Mouse (Mus musculus) thymus, adult 18-20 months (tissue): ENCODE data around the gene Sparcl1.

ENCODE experiments used
- DNase-seq, 2 experiments: peaks; one replicate each; pipeline ENCODE4 v3.0.0; 2022; ENCODE audit warnings: mixed read lengths in 2 of 2

Sparcl1 gene

DNA sequence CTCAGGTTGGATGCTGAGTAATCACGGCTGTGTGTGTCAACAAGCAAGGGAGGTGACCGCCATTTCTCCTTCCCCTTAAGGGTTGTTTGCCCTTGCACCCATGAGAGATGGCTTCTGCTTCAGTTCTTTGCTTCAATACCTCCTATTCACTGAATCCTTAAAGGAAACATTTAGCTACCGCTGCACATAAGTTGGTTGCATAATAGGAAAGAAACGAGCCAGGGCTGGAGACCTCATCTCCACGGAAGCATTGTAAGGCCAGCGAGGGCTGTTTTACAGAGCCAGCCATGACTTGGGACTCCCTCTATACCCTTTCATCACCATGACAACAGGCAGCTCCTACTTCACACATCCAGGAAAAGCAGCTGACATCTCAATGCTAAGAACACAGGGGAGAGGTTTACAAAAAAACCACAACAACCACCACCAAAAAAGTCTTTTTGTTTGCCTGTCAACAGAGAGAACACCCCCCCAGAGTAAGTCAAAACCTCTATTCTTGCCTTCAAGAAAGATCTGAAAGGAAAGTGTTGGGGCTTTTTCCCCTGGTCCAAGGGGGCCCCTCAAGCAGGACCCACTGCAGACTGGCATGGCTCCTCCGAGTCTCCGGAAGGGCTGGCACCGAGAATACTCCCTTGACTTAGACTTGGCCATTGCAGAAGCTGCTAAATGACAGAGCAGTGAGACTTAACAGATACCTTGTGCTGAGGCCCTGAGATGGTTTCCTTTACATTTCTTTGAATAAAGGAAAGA is 3.2 kb downstream of the Sparcl1 start:
- no peak for DNase-seq

DNA sequence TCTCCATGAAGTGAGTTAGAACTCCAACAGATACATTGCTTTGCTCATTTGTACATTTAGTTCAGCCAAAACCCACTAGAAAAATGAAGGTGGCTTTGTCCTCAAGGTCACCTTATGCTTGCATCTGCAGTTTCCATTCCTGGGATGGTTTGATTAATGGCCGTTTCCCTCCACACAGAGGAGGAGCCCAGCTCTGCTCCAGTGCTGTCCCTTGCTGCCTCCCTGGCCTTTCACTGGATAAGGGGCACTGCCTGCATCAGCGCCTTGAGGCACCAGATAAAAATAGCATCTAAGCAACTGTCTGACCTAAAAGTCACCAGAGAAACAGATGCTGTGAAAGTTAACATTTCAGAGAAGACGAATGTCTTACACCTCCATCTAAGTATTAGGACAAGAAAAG is 4.0 kb downstream of the Sparcl1 start:
- no peak for DNase-seq

DNA sequence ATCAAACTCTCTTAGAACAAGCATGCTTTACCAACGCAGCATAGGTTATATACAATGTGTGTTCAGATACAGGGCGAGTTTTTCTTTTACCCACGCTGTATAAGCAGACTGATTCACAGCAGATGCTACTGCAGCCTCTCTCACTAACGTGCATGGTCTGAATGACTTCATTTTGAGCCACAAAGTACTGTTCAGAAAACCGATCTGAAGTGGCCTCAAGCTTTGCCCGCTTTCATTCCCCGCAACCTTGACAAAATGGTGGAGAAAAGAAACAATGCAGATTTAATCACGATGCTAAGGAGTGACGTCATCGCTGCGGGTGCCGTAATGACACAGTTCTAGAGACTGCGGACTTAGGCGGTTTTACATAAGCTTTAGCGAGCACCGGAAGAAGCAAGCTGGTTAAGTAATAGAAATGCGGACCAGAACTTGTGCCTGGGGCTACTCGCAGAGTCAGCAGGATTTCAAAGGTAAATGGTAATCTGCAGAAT is 4.6 kb downstream of the Sparcl1 start:
- DNase-seq: no peak

DNA sequence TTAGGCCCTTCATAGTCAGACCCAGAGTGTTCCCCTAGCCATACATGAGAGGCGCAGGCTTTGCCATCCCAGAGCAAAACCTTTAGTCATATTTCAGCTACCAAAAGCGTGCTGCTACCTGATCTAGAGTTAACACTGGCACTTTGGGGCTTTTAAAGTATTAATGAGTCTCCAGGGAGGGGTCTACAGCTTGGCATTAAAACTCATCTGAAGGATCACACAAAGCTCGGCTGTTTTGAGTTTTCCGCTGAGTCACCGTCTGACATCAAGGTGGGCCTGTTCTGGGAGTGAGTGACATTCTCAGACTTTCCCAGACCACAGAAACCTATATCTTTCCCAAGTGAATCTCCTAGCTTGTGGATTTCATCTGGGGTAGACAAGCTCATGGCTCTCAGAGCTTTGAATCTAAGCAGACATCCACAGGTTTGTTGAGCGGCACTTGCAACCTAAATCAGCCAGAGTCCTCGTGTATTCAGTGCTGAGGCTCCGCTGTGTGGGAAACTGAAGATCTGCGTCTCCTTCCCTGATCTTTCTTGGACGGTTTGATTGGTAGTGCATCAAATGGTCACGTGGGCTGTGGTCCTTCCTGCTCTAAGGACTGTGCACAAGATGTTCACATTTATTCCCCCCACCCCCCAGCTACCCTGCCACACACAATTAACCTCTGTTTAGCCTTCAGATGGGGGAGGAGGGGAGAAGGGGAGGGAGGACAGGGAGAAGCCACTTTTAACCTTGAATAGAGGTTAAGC is 5.2 kb downstream of the Sparcl1 start:
- DNase-seq: no peak

DNA sequence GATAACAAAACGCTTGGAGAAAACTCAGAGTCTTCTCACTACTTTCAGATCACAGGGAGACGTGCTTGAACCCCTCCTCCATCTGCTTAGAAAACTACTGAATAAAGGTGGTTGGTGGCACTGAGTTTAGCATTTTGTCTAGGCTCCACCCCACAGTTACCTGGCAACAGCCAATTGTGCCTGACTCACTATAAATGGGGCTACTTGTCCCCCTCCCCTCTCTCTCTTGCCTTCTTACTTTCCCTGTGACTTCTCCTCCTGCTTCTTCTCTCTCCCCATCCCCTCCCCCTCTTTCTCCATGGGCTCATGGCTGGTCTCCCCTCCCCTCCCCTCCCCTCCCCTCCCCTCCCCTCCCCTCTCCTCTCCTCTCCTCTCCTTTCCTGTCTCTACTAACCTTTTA is 9.4 kb downstream of the Sparcl1 start:
- no peak for DNase-seq

DNA sequence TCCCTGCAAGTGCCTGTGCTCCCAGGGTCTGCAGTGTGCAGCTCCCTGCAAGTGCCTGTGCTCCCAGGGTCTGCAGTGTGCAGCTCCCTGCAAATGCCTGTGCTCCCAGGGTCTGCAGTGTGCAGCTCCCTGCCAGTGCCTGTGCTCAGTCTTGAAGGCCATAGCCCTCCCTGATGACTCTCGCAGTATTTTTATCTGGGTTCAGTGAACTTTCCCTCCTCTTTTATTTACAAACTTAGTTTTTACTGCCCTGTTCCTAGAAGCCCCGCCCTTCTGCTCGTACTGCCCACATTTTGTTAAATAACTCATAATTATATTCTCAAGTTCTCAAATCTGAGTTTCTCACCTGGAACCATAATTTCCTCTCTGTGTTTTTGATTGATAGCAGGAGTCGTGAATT is 10.4 kb downstream of the Sparcl1 start:
- no peak for DNase-seq

DNA sequence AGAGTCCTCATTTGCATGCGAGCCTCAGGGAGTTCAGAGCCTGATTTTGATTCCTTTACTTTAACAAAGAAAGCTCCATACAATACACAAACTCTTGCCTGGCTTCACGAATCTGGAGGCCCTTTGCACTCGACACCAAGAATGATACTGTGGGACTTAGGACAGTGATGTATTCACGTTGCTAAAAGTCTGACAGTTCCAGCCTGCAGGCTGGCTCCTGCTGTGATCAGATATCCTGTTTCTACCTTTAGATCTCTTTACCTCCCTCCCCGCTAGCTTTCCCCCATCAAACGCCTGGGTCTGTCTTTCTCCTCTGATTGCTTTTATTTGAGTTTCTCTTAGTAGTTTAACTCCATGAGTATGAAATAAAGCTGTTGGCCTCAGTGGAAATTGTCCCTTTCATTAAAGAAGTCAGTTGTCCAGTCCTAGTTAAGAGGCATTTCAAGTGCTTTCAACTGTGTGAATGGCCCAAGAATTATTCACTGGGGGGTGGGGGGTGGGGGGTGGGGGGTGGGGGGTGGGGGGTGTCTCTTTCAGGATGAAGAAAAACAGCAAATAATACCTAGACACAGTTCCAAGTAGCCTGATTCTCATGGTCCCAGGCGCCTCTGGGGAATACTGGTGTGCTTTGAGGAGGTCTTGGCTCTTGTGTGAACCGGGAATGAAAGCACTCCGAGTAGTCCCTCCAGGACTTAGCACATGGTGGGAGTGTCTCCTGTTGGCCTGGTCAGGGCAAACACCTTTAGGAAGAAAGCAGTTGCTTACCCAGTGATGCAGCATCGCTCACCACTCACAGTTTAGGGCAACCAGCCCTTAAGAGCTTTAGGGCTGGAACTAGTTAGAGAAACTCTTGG is 11.6 kb downstream of the Sparcl1 start:
- DNase-seq: no peak

DNA sequence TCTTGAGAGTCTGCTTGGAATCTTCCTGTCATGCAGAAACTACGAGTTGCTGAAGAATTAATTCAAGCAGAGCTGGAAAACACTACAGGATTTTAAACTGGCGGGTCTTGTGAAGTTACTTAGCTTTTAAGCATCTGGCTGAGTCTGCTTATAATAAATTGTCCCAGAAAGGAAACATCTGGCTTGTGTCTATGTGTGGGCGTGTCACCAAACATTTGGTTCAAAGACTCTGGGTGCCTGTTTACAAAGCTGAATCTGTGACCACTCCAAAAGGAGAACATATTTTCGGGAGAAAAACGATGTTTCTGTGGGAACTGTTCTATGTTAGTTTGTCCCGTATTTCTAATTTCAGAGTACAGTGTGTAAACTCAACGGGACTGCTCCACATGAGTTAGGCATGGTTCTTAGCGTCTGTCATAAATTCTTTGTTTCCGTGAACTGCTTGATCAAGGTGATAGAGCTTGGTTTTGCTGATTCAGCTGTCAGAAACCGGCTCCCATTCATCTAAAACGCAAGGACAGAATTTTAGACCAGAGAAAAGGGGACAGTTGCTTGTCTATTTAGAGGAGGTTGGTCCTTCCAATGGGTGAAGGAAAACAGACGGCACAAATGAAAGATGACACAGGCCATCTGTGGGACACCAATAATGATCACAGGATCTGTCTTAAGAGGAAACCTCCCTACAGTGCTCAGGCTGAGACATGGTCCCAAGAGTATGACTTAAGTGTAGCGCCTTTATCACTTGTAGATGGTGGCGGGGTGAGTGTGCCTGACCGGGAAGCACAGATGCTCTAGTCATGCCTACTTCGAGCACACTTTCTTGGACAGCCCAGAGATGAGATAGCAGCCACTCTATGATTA is 17.2 kb downstream of the Sparcl1 start:
- DNase-seq: no peak

DNA sequence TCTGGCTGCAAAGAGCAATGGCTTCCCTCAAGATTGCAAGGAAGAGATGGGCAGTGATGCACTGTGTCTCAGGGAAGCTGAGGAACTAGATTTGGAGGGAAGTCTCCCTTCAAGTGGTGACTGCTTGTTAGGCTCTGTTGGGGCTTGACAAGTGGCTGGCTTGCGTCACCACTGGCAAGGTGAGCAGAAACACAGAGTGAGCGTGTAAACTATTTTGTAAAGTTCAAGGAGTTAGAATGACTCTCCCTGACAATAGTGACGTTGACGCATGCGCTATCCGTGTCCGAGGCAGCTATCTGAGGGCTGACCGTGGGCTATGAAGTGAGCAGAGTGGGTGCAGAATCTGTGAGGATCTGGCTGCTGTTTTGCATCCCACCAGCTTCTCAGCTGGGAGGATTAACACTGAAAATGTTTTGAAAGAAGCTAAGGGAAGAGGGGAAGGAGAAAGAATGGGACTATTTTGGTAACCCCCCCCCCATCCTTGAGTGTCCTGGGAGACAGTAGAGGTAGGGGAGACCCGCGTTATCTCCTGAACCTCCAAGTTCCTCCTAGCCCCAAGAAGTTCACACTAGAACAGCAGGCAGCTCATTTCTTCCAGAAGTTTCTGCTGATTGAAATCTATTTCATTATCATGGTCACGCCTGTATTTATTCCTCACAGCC is 18.0 kb downstream of the Sparcl1 start:
- DNase-seq: no peak

DNA sequence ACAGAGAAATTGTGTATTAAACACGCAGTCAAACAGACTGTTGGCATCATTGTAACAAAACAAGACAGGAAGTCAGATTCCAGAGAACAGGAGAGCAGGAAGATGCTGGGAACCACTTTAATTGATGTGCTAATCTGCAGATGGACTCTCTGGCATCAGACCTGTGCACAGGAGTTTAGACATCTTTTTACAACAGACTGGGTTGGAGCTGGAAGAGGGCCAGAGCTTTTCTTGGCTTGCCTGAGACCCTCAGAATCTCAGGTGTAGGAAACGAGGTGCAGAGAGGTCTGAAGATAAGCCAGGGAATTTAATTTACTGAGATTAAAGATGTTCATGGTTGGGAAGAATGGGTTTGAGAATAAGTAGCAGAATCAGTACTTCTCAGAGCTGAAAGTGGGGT is 23.8 kb downstream of the Sparcl1 start:
- DNase-seq: no peak

DNA sequence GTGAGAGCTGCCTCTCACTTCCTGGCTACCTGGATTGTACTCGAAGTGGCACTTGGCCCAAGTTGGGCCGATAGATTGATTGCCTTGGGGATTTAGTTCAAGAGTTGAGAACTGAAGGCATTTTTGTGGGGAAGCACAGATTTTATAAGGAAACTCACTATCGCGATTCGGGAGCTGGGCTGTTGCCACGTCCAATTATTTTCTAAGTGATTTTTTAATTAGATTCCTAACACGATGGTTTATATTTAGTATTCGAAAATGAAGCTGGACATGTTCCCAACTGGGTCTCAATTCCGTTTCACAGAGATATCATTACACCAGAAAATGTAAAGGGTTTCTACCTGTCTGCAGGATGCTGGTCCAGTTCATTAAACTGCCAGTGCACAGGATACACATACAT is 28.2 kb downstream of the Sparcl1 start:
- DNase-seq: no peak

DNA sequence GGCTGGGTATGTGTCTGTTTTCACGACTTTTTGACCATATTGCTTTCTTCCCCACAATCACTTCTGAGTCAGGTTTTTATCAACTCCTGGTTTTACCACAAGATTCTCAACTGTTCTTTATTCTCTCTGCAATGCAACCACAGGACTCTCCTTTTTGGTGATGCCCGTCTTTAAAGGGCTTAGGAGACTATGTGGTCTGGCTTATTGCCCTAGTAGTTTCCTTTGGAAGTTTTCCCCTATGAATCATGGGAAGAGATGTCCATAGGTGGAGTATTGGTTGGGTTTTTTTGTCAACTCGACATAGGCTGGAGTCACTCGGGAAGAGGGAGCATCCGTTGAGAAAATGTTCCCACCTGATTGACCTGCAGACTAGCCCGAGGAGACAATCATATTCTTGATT is 32.8 kb downstream of the Sparcl1 start:
- DNase-seq: no peak

DNA sequence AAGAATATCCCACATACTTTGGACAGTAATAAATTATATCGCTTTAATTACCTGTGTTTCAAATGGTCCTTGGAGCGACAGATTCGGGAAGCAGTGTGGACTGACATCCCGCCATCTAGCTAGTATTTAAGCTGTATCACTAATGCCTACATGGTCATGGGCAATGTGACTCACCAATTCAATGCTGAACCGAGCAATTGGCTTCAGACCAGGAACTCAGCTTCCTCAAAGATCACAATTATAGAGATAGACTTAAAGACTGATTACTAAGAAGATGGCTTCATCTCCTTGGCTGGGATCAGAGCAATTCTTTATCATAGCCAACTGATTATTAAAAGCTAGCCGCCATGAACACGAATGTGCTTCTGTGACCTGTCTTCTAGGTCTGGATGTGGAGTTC is 36.0 kb downstream of the Sparcl1 start, which contains the start of gene Gm17660:
Gene Gm17660 (minus strand): TSS at position 101 of the 400 bp plus-strand sequence.
- DNase-seq: no peak

DNA sequence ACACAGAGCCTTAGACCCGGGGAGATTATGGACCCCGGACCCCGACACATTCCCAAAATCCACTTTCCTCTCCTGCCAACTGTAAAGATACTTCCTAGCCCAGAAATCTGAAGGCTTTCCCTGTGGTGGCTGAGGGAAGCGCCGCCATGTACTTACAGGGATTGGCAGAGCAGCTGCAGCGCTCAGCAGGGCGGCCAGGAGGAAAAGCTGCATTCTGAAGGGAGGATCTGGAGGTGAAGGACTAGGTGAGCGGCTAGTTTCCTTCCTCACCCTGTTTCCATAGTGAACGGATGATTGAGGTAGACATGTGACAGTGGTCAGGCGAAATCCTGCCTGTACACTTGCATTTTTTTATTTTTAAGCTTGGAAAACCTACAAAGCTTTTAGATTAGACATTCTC is 37.2 kb downstream of the Sparcl1 start:
- no peak for DNase-seq

DNA sequence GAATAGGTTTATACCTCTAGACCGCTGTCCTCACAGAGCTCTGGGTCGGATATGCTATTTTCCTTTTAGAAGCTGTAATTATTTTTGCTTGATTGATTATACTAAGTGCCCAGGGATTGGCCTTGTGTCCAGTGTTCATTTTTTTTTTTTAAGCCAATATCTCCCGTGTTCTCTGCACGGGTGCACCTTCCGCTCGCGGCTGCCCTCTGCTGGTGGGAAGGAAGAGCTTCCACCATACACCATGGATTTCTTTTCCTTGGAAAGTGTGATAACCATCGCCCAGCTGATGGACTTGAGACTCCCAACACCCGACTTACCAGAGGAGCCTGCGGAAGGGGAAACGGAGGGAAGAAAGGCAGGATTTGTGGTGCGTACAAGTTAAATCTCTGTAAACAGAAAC is 39.1 kb downstream of the Sparcl1 start:
- DNase-seq: no peak

DNA sequence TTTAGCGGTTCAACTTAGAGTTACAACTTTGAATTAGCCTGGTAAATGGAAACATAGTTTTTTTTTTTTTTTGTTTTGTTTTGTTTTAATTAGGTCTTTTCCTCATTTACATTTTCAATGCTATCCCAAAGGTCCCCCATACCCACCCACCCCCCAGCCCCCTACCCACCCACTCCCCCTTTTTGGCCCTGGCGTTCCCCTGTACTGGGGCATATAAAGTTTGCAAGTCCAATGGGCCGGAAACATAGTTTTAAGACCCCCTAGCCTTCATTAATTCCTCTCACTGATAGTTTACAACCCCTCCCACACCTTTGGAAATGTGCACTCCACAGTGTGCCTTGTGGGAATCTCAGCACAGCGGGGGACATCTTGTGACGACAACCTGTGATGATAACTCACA is 39.9 kb downstream of the Sparcl1 start:
- DNase-seq: no peak

DNA sequence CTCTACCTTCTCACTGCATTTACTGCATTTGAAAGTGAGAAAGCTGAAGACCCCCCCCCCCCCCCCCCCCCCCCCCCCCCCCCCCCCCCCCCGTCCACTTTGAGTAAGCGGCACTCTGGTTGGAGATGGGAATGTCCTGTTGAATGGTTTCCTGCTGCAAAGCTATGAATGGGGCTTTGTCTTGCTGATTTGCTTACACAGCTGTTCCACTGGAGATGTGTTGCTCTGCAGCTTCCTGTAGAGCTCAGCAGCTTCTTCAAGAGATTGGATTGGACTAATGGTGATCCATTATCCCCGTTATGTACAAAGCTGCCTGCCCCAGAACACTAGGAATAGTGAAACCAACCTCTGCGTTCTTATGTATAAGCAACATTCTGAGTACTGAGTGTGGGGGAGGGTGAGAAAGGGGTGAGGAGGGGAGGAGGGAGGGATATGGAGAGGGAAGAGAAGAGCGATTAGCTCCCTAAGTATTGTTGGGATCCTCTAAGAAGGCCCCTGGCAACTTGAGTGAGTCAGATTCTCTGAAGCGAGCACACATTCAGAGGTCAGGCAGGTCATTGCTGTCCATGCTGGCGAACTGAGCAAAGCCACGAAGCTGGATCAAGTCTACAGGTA is 41.2 kb downstream of the Sparcl1 start:
- DNase-seq: no peak

DNA sequence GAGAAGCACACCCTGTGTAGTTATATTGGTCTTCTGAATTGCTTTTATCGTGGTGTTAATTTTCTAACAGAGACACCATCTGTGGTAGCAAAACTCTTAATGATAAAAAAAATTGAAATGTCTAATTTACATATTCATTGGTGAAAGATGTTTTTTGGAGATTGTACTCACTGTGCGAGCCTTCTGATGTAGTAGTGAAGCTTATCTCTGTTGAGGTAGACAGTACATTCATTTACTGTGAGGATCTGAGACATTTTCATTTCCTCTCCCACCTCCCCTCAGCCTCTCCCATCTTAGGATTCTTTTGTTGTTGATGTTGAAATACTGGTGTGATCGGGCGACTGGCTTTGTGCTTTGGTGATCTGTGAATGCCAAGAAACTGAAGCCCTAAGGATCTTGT is 42.5 kb downstream of the Sparcl1 start:
- DNase-seq: no peak

DNA sequence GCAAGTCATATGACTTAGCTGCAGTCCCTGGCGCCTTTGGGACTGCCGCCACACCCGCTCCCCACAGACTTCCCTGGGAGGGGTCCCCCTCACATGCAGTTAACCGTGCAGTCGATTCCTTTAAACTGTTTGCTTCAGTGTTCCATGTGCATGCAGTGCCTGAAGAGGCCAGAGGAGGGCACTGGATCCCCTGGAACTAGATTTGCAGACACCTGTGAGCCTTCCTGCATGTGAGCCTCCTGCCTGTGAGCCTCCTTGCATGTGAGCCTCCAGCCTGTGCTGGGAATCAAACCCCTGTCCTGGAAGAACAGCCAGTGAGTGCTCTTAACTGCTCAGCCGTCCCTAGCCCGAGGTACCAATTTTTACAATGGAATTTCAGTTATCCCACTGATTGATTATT is 44.8 kb downstream of the Sparcl1 start:
- no peak for DNase-seq

DNA sequence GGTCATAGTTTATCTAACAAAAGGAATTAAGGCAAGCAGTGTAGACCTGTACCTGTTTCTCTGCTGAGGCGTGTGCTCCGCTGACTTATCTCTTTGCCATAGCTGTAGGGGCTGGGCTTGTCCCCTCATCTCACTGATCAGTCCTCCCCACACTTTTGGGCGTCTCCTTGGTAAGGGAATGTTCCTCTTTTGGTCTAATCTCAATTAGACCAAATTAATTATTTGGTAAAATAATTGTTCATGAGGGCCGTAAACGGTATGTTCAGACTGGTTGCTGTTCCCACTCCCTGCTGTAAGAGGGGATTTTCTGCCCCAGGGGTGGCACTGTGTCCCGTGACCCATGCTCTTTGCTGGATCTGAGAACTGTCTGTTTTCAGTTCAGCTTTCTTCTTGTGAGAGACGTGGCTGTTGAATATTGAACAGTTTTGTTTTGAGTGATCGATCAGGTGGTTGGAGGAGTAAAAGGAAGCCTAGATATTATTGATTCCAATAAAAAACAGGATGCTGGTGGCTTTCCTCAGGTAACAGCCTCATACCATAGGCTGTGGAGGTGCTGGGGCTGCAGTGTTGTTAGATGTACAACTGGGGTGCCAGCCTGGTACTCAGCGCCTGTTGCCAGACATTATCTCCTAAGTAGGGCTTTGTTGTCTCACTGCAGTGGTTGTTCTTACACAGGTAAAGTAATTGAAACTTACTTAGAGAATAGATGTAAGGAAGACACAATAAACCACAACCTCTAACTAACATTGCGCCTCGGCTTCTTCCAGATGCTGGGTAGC is 50.6 kb downstream of the Sparcl1 start:
- DNase-seq: no peak
